Mouse (Mus musculus) limb, embryonic 12.5 days (tissue): ENCODE measurements around the gene Psme2. TPM values are rescaled to one million over a fixed set of nuclear protein-coding genes. Genes with fewer than 3 reads are reported as not detected.
A peak's percentile ranks its signal among the peaks of the same experiment; 100 is the strongest.

Source experiments
- ATAC-seq: fragments of 200-750 bp; cut with Nextera tagmentation; 2 replicates; pipeline ENCODE4 v1.8.0; 2017; ENCODE audit warnings: low read depth, moderate TSS enrichment; ENCODE audit not compliant: insufficient number of reproducible peaks, insufficient read depth, low FRiP score, low TSS enrichment
- H3K27ac ChIP-seq: fragments of 300-500 bp; sonication (generic); 2 replicates; pipeline ENCODE4 v1.5.1; 2016; ENCODE audit warnings: mild to moderate bottlenecking, moderate library complexity
- H3K27me3 ChIP-seq: fragments of 300-500 bp; sonication (generic); 2 replicates; pipeline ENCODE4 v1.6.1; 2016; ENCODE audit warnings: mild to moderate bottlenecking, moderate library complexity
- H3K36me3 ChIP-seq: fragments of 300-500 bp; sonication (generic); 2 replicates; pipeline ENCODE4 v1.6.1; 2016; ENCODE audit warnings: mild to moderate bottlenecking, moderate library complexity
- H3K4me1 ChIP-seq: fragments of 300-500 bp; sonication (generic); replicated peaks from 2 replicates; pipeline ENCODE4 v1.6.1; 2016
- H3K4me2 ChIP-seq: fragments of 300-500 bp; sonication (generic); 2 replicates; pipeline ENCODE4 v1.6.1; 2016; ENCODE audit warnings: mild to moderate bottlenecking, moderate library complexity
- H3K4me3 ChIP-seq: fragments of 300-500 bp; sonication (generic); replicated peaks from 2 replicates; pipeline ENCODE4 v1.5.1; 2016; ENCODE audit warnings: mild to moderate bottlenecking
- H3K9ac ChIP-seq: fragments of 300-500 bp; sonication (generic); replicated peaks from 2 replicates; pipeline ENCODE4 v1.6.1; 2016; ENCODE audit warnings: mild to moderate bottlenecking, moderate library complexity
- H3K9me3 ChIP-seq: fragments of 300-500 bp; sonication (generic); 2 replicates; pipeline ENCODE4 v1.6.1; 2016; ENCODE audit warnings: mild to moderate bottlenecking, moderate library complexity
- WGBS: fragments of 180-500 bp; shearing (Covaris S2); methylation state at CpG from one replicate; pipeline ENCODE4 v1.1.7; 2016; 5-methylcytosine and 5-hydroxymethylcytosine counted together
- polyA plus RNA-seq: library from polyadenylated mRNA; unstranded; fragments of >200 nt; fragmentation: Nextera tagmentation; extraction: Ambion mirVana; gene quantifications from 2 replicates; pipeline ENCODE4 v1.2.1, GENCODE M21; 2016

Psme2 gene
- polyA plus RNA-seq, 1 experiment from 2014 or later, result 260 TPM

GRCm38 (mm10) chr14:55591331-55591891 is 498 bp upstream of the Psme2 start, which contains the start of gene Rnf31:
Rnf31 (plus strand) TSS chr14:55591708.
- H3K9me3 ChIP-seq, result no peaks in the 10 kb centered on the region
- H3K4me2 ChIP-seq, result peak within 1 kb of the TSS; percentile 96
- H3K4me3 ChIP-seq, result peak within 1 kb of the TSS; percentile 89
- peak within 1 kb of the TSS; percentile 82 for H3K9ac ChIP-seq
- H3K36me3 ChIP-seq, result peaks cover 55% of the 10 kb centered on the region
- H3K27me3 ChIP-seq, result no peaks in the 10 kb centered on the region
- peaks cover 24% of the 10 kb centered on the region for H3K4me1 ChIP-seq
- peak within 1 kb of the TSS; percentile 94 for H3K27ac ChIP-seq
- WGBS, result 0% methylated on average over 33 of the region's 33 CpGs
- ATAC-seq, result peak; percentile 88

GRCm38 (mm10) chr14:55589771-55590448 is 1.0 kb downstream of the Psme2 start:
- H3K4me2 ChIP-seq, result peak overlapping the region; percentile 96
- H3K4me1 ChIP-seq, result peaks cover 28% of the 10 kb centered on the region
- H3K9me3 ChIP-seq, result no peaks in the 10 kb centered on the region
- peak overlapping the region; percentile 89 for H3K4me3 ChIP-seq
- peak overlapping the region; percentile 68; the same call in 1 of the 2 replicates for H3K27ac ChIP-seq
- 81% methylated on average over 11 of the region's 11 CpGs for WGBS
- no peak for ATAC-seq
- H3K36me3 ChIP-seq, result peaks cover 40% of the 10 kb centered on the region
- no peaks in the 10 kb centered on the region for H3K27me3 ChIP-seq
- peak overlapping the region; percentile 70 for H3K9ac ChIP-seq

GRCm38 (mm10) chr14:55589271-55589670 is 1.6 kb downstream of the Psme2 start:
- WGBS, result 92% methylated on average over 5 of the region's 5 CpGs
- Histone ChIP-seq H3K36me3 (peaks cover 34% of the 10 kb centered on the region), H3K9ac (no peak overlapping the region), H3K27ac (no peak overlapping the region), H3K4me1 (peaks cover 34% of the 10 kb centered on the region), H3K4me3 (no peak overlapping the region), H3K9me3 (no peaks in the 10 kb centered on the region), H3K4me2 (no peak overlapping the region), H3K27me3 (peaks cover 5% of the 10 kb centered on the region; the same call in 1 of the 2 replicates)
- no peak for ATAC-seq

- 98% methylated on average over 2 of the region's 2 CpGs for WGBS
- ATAC-seq, result no peak
Observed at GRCm38 (mm10) chr14:55586149-55586548, 4.8 kb downstream of the Psme2 start.

GRCm38 (mm10) chr14:55585566-55585960 is 5.3 kb downstream of the Psme2 start:
- H3K27me3 ChIP-seq, result peaks cover 7% of the 10 kb centered on the region; the same call in 1 of the 2 replicates
- peaks cover 44% of the 10 kb centered on the region for H3K36me3 ChIP-seq
- no peak overlapping the region for H3K27ac ChIP-seq
- no peak overlapping the region for H3K9ac ChIP-seq
- WGBS, result 58% methylated on average over 6 of the region's 6 CpGs
- H3K4me2 ChIP-seq, result peak overlapping the region; percentile 91
- peaks cover 16% of the 10 kb centered on the region for H3K4me1 ChIP-seq
- ATAC-seq, result no peak
- 0 out of 2 replicates have a peak overlapping the region, but pooled peaks have one; percentile 48 for H3K4me3 ChIP-seq
- no peaks in the 10 kb centered on the region for H3K9me3 ChIP-seq

More at GRCm38 (mm10) chr14:55586149-55586548, 4.8 kb downstream of the Psme2 start:
- no peak overlapping the region for H3K27ac ChIP-seq
- no peak overlapping the region for H3K4me2 ChIP-seq
- H3K9me3 ChIP-seq, result no peaks in the 10 kb centered on the region
- no peak overlapping the region for H3K4me3 ChIP-seq
- H3K36me3 ChIP-seq, result peaks cover 38% of the 10 kb centered on the region
- peaks cover 16% of the 10 kb centered on the region for H3K4me1 ChIP-seq
- no peak overlapping the region for H3K9ac ChIP-seq
- peaks cover 7% of the 10 kb centered on the region; the same call in 1 of the 2 replicates for H3K27me3 ChIP-seq

- H3K36me3 ChIP-seq, result peaks cover 50% of the 10 kb centered on the region
- H3K9ac ChIP-seq, result peak within 1 kb of the TSS; percentile 64
- ATAC-seq, result peak; percentile 85
- H3K27ac ChIP-seq, result no peak within 1 kb of the TSS
- 2% methylated on average over 43 of the region's 43 CpGs for WGBS
- peak within 1 kb of the TSS; percentile 48 for H3K4me3 ChIP-seq
- peaks cover 12% of the 10 kb centered on the region for H3K4me1 ChIP-seq
- peak within 1 kb of the TSS; percentile 91 for H3K4me2 ChIP-seq
- no peaks in the 10 kb centered on the region for H3K9me3 ChIP-seq
- peaks cover 7% of the 10 kb centered on the region; the same call in 1 of the 2 replicates for H3K27me3 ChIP-seq
Observed at GRCm38 (mm10) chr14:55584702-55585565, 6.0 kb downstream of the Psme2 start, which contains the start of gene Emc9. Emc9 (minus strand) TSS chr14:55585302.

- Histone ChIP-seq H3K4me2 (peak overlapping the region; percentile 91), H3K4me1 (peaks cover 9% of the 10 kb centered on the region), H3K27me3 (peaks cover 7% of the 10 kb centered on the region; the same call in 1 of the 2 replicates), H3K27ac (no peak overlapping the region), H3K9me3 (no peaks in the 10 kb centered on the region), H3K9ac (no peak overlapping the region), H3K36me3 (peaks cover 52% of the 10 kb centered on the region), H3K4me3 (peak overlapping the region; percentile 48)
- no peak for ATAC-seq
- 37% methylated on average over 5 of the region's 5 CpGs for WGBS
Observed at GRCm38 (mm10) chr14:55584303-55584701, 6.6 kb downstream of the Psme2 start.

GRCm38 (mm10) chr14:55581981-55582681 is 8.8 kb downstream of the Psme2 start:
- ATAC-seq, result no peak
- H3K9me3 ChIP-seq, result no peaks in the 10 kb centered on the region
- H3K36me3 ChIP-seq, result peaks cover 32% of the 10 kb centered on the region
- peaks cover 7% of the 10 kb centered on the region; the same call in 1 of the 2 replicates for H3K27me3 ChIP-seq
- no peak overlapping the region for H3K9ac ChIP-seq
- no peak overlapping the region for H3K4me2 ChIP-seq
- no peak overlapping the region for H3K27ac ChIP-seq
- 78% methylated on average over 9 of the region's 9 CpGs for WGBS
- no peak overlapping the region for H3K4me3 ChIP-seq
- H3K4me1 ChIP-seq, result peaks cover 18% of the 10 kb centered on the region

- WGBS, result 93% methylated on average over 16 of the region's 16 CpGs
- peaks cover 20% of the 10 kb centered on the region for H3K4me1 ChIP-seq
- no peak overlapping the region for H3K9ac ChIP-seq
- no peak for ATAC-seq
- no peak overlapping the region for H3K4me3 ChIP-seq
- no peaks in the 10 kb centered on the region for H3K9me3 ChIP-seq
- peaks cover 27% of the 10 kb centered on the region for H3K36me3 ChIP-seq
- H3K27ac ChIP-seq, result no peak overlapping the region
- no peak overlapping the region for H3K4me2 ChIP-seq
- H3K27me3 ChIP-seq, result peaks cover 7% of the 10 kb centered on the region; the same call in 1 of the 2 replicates
Observed at GRCm38 (mm10) chr14:55580731-55581130, 10.2 kb downstream of the Psme2 start.
